Mouse (Mus musculus) gastrocnemius, postnatal 10 days (tissue): ENCODE results near the gene Thada. TPM values are rescaled to one million over a fixed set of nuclear protein-coding genes. Genes with fewer than 3 reads are reported as not detected.

Experiments
- DNase-seq: peaks from one replicate; pipeline ENCODE4 v3.0.0; 2021; ENCODE audit warnings: mixed read lengths
- total RNA-seq, 2 experiments: library from RNA; stranded (reverse); gene quantifications; 2 replicates each; pipeline ENCODE4 v1.2.3; 2021

The Thada gene
- total RNA-seq, 2 experiments from 2014 or later: 5.9 to 8.4 TPM

- no peak for DNase-seq
Measured at GRCm38 (mm10) chr17:84370385-84370784, 95.6 kb downstream of the Thada start.

GRCm38 (mm10) chr17:84369769-84370168, 96.2 kb downstream of the Thada start:
- DNase-seq: no peak

GRCm38 (mm10) chr17:84368213-84369014, 97.6 kb downstream of the Thada start:
- no peak for DNase-seq

- no peak for DNase-seq
Measured at GRCm38 (mm10) chr17:84367663-84368062, 98.3 kb downstream of the Thada start.

GRCm38 (mm10) chr17:84365791-84366301, 100.2 kb downstream of the Thada start:
- no peak for DNase-seq

- DNase-seq: peak; percentile 43
Measured at GRCm38 (mm10) chr17:84365006-84365716, 100.8 kb downstream of the Thada start.

- DNase-seq: no peak
Measured at GRCm38 (mm10) chr17:84363444-84363843, 102.6 kb downstream of the Thada start.

GRCm38 (mm10) chr17:84362581-84363286, 103.3 kb downstream of the Thada start:
- DNase-seq: no peak

- DNase-seq: no peak
Measured at GRCm38 (mm10) chr17:84361006-84361405, 105.0 kb downstream of the Thada start.

- no peak for DNase-seq
Measured at GRCm38 (mm10) chr17:84359810-84360209, 106.2 kb downstream of the Thada start.

- DNase-seq: no peak
Measured at GRCm38 (mm10) chr17:84358951-84359644, 106.9 kb downstream of the Thada start.

GRCm38 (mm10) chr17:84357776-84358175, 108.2 kb downstream of the Thada start:
- no peak for DNase-seq

- no peak for DNase-seq
Measured at GRCm38 (mm10) chr17:84356056-84356887, 109.7 kb downstream of the Thada start.

- no peak for DNase-seq
Measured at GRCm38 (mm10) chr17:84355006-84355405, 111.0 kb downstream of the Thada start.

- DNase-seq: no peak
Measured at GRCm38 (mm10) chr17:84353902-84354311, 112.1 kb downstream of the Thada start.

GRCm38 (mm10) chr17:84353224-84353901, 112.6 kb downstream of the Thada start:
- no peak for DNase-seq

- DNase-seq: no peak
Measured at GRCm38 (mm10) chr17:84352790-84353154, 113.2 kb downstream of the Thada start.

- DNase-seq: no peak
Measured at GRCm38 (mm10) chr17:84351912-84352789, 113.9 kb downstream of the Thada start.

- DNase-seq: no peak
Measured at GRCm38 (mm10) chr17:84351276-84351675, 114.7 kb downstream of the Thada start.

GRCm38 (mm10) chr17:84348865-84349264, 117.1 kb downstream of the Thada start:
- DNase-seq: no peak
